Mouse (Mus musculus) heart, adult 2 months (tissue): ENCODE data around the gene Etfa. TPM values are rescaled to one million over a fixed set of nuclear protein-coding genes. Genes with fewer than 3 reads are reported as not detected.

Experiments
- DNase-seq, 2 experiments: peaks; one replicate each; pipeline ENCODE4 v3.0.0; 2021
- H3K27ac ChIP-seq: fragments of 200-600 bp; 2 replicates; pipeline ENCODE4 v1.8.1; 2022
- H3K27me3 ChIP-seq: fragments of 200-500 bp; 2 replicates; pipeline ENCODE4 v1.6.1; 2012; ENCODE audit warnings: mild to moderate bottlenecking, low read length, inconsistent platforms, mixed read lengths; ENCODE audit not compliant: control insufficient read depth, insufficient read depth
- H3K36me3 ChIP-seq: fragments of 200-500 bp; 2 replicates; pipeline ENCODE4 v1.6.1; 2012; ENCODE audit warnings: low read length, inconsistent platforms; ENCODE audit not compliant: control insufficient read depth, insufficient read depth
- H3K4me1 ChIP-seq: fragments of 200-500 bp; 2 replicates; pipeline ENCODE4 v1.6.1; 2011; ENCODE audit warnings: low read length; ENCODE audit not compliant: control insufficient read depth, insufficient read depth
- H3K4me3 ChIP-seq: fragments of 200-600 bp; 2 replicates; pipeline ENCODE4 v1.8.1; 2022
- H3K79me2 ChIP-seq: fragments of 200-500 bp; replicated peaks from 2 replicates; pipeline ENCODE4 v1.6.1; 2012; ENCODE audit warnings: mild to moderate bottlenecking, inconsistent platforms, low read length, moderate library complexity, mixed read lengths; ENCODE audit not compliant: control insufficient read depth, insufficient read depth
- H3K9ac ChIP-seq: fragments of 200-500 bp; 2 replicates; pipeline ENCODE4 v1.6.1; 2012; ENCODE audit warnings: low read depth, mild to moderate bottlenecking, control low read depth, inconsistent platforms, low read length, mixed read lengths
- CTCF ChIP-seq: fragments of 200-600 bp; IDR thresholded peaks from 2 replicates; pipeline ENCODE4 v1.8.1; 2022; ENCODE audit warnings: antibody characterized with exemption, mild to moderate bottlenecking, moderate library complexity
- EP300 ChIP-seq: fragments of 200-500 bp; IDR thresholded peaks from 2 replicates; pipeline ENCODE4 v1.6.1; 2011; ENCODE audit warnings: low read depth, low read length, control low read depth; ENCODE audit not compliant: insufficient read depth
- POLR2A ChIP-seq: fragments of 200-500 bp; IDR thresholded peaks from 2 replicates; pipeline ENCODE4 v1.6.1; 2011; ENCODE audit warnings: mild to moderate bottlenecking, low read depth, low read length, control low read depth; ENCODE audit not compliant: insufficient read depth
- WGBS: fragments of 180-500 bp; shearing (Covaris S2); methylation state at CpG from one replicate; pipeline ENCODE4 v1.1.7; 2018; 5-methylcytosine and 5-hydroxymethylcytosine counted together
- intact Hi-C: fragments of 180-260 bp; cut with DNase I; formaldehyde crosslinking; loops from one replicate; pipeline ENCODE4 v1.15.1; 2025
- long read RNA-seq: library from polyadenylated mRNA; stranded (forward); transcript quantifications from one replicate; pipeline ENCODE4 v2.0.0, GENCODE M21; 2021
- polyA plus RNA-seq: library from polyadenylated mRNA; depleted of rRNA; stranded (reverse); fragments of >200 nt; gene quantifications from 2 replicates; pipeline ENCODE4 v1.2.3, GENCODE M21; 2012; rRNA removed
- total RNA-seq, 2 experiments: library from RNA; stranded (reverse); gene quantifications; 2 replicates each; pipeline ENCODE4 v1.2.3; 2021

Gene Etfa
- total RNA-seq (1,000 to 10,000 TPM in 1 of 2 experiments, 100 to 1,000 TPM in 1; 871 to 1,031 TPM), polyA plus RNA-seq (289 and 479 TPM in 2 replicates)
- long read RNA-seq, transcript Etfa-201 (12 exons, 1,392 nt): major isoform, 810 of 923 reads
- long read RNA-seq, partial matches to known transcripts: 87 of 923 reads
- long read RNA-seq, other reads (novel, unspliced or antisense): 26 of 923 reads

DNA sequence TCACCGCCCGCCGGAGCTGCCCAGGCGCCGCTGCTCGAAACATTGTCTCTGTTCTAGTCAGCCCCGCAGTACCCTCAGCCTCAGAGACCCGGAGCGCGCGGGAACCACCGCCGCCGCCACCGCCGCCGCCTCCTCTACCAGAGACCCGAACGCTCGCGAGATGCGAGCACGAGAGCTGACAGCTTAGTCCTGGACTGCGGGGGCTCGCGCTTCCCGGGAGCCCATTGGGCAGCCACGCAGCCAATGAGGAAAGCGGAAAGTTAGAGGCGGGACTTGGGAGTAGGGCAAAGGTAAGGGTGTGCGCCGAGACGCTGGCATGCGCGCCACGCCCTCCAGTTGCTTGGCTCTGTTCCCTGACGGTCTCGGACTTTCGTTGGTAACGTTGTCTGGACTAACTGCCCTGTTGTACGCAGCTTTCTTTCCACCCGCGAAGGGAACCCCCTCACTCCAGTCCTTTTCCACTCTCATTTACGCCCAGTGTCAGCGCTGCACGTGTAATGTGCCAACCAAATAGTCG lies at the start of gene Etfa:
Etfa (minus strand) TSS at position 217 of the 517 bp plus-strand sequence.
- Histone ChIP-seq H3K27me3 (no peaks in the 10 kb centered on the region), H3K4me3 (peak within 1 kb of the TSS; percentile 96), H3K9ac (peak within 1 kb of the TSS; percentile 89), H3K79me2 (peaks cover 2% of the 10 kb centered on the region; the same call in 1 of the 2 replicates), H3K36me3 (peaks cover 13% of the 10 kb centered on the region), H3K27ac (peak within 1 kb of the TSS; percentile 99), H3K4me1 (peaks cover 4% of the 10 kb centered on the region)
- intact Hi-C loops: loop anchor here (2.0 kb wide), 1 partner anchor 29 kb away; no protein-coding TSS in a partner anchor
- peak; percentile 95 to 97 for DNase-seq
- under 1% methylated on average over 47 of the region's 47 CpGs for WGBS
- peak; percentile 74 for TF ChIP-seq EP300
- no peak for TF ChIP-seq CTCF
- TF ChIP-seq POLR2A: peak; percentile 76

DNA sequence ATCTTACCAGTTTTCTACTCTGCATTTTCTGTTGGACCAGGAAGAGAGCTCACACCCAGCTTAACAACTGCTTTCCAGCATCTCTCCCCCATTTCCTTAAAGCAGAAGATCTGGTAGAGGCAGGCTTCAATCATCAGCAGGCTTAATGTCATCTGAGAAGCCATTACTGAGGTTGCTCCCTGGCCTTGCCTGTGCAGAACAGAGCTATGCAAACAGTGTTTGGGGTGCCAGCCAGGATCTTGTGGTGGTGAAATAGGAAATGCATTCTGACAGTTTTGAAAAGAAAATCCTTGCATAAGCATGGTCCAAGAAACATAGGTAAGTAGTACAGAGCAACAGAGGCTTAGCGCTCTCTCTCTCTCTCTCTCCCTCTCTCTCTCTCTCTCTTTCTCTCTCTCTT lies 48.9 kb upstream of the Etfa start:
- intact Hi-C loops: no loop called here
- no peak for TF ChIP-seq POLR2A
- no peak for TF ChIP-seq CTCF
- TF ChIP-seq EP300: no peak
- H3K27me3 ChIP-seq: no peaks in the 10 kb centered on the region
- no peak overlapping the region for H3K9ac ChIP-seq
- no peaks in the 10 kb centered on the region for H3K4me1 ChIP-seq
- H3K27ac ChIP-seq: no peak overlapping the region
- no peak overlapping the region for H3K4me3 ChIP-seq
- H3K36me3 ChIP-seq: no peaks in the 10 kb centered on the region
- no peaks in the 10 kb centered on the region for H3K79me2 ChIP-seq
- WGBS: 88% methylated on average over 1 of the region's 1 CpGs
- no peak for DNase-seq

DNA sequence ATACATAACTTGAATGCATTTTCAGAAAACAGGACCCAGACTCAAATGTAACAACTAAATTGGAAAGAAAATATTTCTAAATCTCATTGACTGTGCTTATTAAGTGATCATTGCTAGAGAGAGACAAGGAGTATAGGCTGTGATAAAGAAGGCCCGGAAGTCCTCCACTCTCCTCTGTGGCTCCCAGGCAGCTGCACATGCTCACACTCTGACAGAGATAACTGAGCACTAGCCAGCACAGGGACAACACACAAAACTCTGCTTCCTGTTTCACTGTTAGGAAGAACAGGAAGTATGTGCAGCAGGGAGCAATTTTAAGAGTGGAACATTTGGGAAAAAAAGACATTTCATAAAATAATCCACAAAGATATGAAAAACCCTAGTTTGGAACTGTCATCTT lies 42.9 kb upstream of the Etfa start:
- TF ChIP-seq EP300 (no peak), POLR2A (no peak), CTCF (no peak)
- DNase-seq: no peak
- H3K36me3 ChIP-seq: no peaks in the 10 kb centered on the region
- 30% methylated on average over 1 of the region's 1 CpGs for WGBS
- intact Hi-C loops: no loop called here
- H3K27me3 ChIP-seq: no peaks in the 10 kb centered on the region
- H3K4me1 ChIP-seq: no peaks in the 10 kb centered on the region
- no peak overlapping the region for H3K9ac ChIP-seq
- H3K79me2 ChIP-seq: no peaks in the 10 kb centered on the region
- no peak overlapping the region for H3K27ac ChIP-seq
- H3K4me3 ChIP-seq: no peak overlapping the region

DNA sequence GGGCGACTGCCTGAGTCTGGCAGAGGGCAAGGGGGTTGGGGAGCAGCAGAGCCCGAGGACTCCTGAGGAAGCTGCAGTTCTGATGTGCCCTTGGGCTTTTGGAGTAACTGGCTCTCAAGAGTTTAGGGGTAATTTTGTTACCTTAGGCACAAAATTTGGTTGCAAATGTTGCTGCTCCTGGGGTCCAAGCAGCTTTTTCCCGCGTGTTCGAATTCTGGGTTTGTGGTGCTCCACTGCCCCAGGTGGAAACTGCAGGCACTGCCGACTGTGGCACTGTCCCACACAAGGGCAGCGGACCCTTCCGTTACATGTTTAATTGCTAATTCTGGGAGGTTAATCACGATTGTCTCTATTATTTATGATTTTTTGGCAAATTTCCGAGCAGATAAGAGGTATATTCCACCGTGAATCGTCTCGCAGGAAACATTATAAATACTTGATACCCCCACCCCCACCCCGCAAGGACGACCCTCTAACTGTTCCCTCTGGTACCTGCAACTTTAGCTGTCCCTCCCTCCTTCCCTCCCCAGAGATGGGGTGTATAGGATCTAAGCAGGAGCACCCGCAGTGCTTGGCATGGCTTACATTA lies 37.4 kb upstream of the Etfa start:
- DNase-seq: no peak
- Histone ChIP-seq H3K36me3 (no peaks in the 10 kb centered on the region), H3K4me1 (peaks cover 5% of the 10 kb centered on the region), H3K9ac (no peak overlapping the region), H3K4me3 (no peak overlapping the region), H3K27me3 (peaks cover 20% of the 10 kb centered on the region), H3K27ac (no peak overlapping the region), H3K79me2 (no peaks in the 10 kb centered on the region)
- intact Hi-C loops: loop anchor here (10.0 kb wide), 1 partner anchor 225 kb away; the partner anchor contains the start of genes Nrg4 and Tmem266
- TF ChIP-seq POLR2A (no peak), CTCF (peak; percentile 22; the same call in 1 of the 2 replicates), EP300 (no peak)
- 24% methylated on average over 16 of the region's 16 CpGs for WGBS

DNA sequence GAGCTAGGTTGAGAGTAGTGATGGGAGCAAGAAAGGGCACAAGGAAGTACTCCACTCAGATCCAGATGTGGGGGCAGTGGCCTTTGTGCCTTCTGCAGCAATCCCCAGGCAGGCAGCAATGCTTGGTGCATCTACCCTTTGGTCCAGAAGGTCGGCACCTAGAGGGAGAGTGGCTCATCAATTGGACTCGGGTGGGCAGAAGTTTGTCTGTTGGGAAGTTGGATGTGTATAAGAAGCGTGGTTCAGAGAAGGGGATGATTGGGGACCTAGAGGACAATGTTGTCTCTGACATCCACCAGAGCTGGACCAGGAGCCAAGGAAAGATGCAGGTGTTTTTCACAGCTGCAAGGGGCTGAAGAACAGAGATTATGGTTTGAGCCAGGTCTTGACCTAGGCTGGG lies 36.8 kb upstream of the Etfa start:
- H3K79me2 ChIP-seq: no peaks in the 10 kb centered on the region
- intact Hi-C loops: loop anchor here (10.0 kb wide), 1 partner anchor 224 kb away; the partner anchor contains the start of genes Nrg4 and Tmem266
- TF ChIP-seq EP300 (no peak), POLR2A (no peak), CTCF (no peak)

More for the DNA sequence above, 36.8 kb upstream of the Etfa start:
- WGBS: 49% methylated on average over 3 of the region's 3 CpGs
- Histone ChIP-seq H3K4me3 (no peak overlapping the region), H3K4me1 (peaks cover 5% of the 10 kb centered on the region), H3K27ac (no peak overlapping the region), H3K27me3 (peaks cover 25% of the 10 kb centered on the region), H3K36me3 (no peaks in the 10 kb centered on the region), H3K9ac (no peak overlapping the region)
- DNase-seq: no peak
